Mouse (Mus musculus): Measurements from ENCODE around the gene Phgr1.

- TF ChIP-seq CTCF (IDR thresholded peaks at IDR 0.05; ENCODE audit: low read depth), result no peak
- TF ChIP-seq EP300 (IDR thresholded peaks at IDR 0.05; ENCODE audit: low read depth), result no peak
These were observed 42.5 kb upstream of the Phgr1 start for GRCm38 (mm10) chr2:118729816-118730621.

Data from liver, postnatal 0 days (tissue).